Mouse (Mus musculus) left cerebral cortex, postnatal 10 days (tissue): ENCODE results near the gene Rrp7a. TPM values are rescaled to one million over a fixed set of nuclear protein-coding genes. Genes with fewer than 3 reads are reported as not detected.

ENCODE experiments used
- DNase-seq, 2 experiments: peaks; one replicate each; pipeline ENCODE4 v3.0.0; 2021 to 2022; ENCODE audit warnings: low spot score in 2 of 2, mixed read lengths in 1 of 2; ENCODE audit errors: extremely low spot score in 1 of 2
- intact Hi-C: fragments of 180-260 bp; cut with DNase I; formaldehyde crosslinking; loops from one replicate; pipeline ENCODE4 v1.15.1; 2025
- total RNA-seq, 2 experiments: library from RNA; stranded (reverse); gene quantifications; 2 replicates each; pipeline ENCODE4 v1.2.3; 2021

Gene Rrp7a
- total RNA-seq = 100 to 1,000 TPM; 122 to 128 TPM

DNA sequence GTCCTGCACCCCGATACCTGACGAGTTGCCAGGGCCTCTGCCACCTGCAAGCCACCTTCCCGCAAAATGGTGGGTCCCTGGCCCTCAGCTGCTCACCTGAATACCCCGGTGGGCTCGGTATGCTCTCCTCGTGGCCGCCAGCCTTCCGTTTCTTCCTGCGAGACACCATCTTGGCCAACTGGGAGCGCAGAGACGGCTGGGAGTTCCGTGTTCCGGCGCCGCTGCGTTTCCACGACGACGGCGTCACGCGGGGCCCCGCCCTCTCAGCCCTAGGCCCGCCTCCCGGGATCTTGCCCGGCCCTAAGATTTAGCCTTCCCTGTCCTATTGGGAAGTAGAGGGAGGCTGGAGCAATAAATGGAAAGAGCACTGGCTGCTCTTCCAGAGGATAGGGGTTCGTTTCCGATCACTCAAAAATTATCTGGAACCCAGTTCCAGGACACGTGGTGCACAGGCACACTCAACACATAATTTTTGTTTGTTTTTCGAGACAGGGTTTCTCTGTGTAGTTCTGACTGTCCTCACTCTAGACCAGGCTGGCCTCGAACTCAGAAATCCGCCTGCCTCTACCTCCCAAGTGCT, at the start of gene Rrp7a:
TSS of gene Rrp7a (minus strand) at position 236 of the 580 bp plus-strand sequence.
- peak; percentile 89 to 95 for DNase-seq
- intact Hi-C loops = no loop called here

DNA sequence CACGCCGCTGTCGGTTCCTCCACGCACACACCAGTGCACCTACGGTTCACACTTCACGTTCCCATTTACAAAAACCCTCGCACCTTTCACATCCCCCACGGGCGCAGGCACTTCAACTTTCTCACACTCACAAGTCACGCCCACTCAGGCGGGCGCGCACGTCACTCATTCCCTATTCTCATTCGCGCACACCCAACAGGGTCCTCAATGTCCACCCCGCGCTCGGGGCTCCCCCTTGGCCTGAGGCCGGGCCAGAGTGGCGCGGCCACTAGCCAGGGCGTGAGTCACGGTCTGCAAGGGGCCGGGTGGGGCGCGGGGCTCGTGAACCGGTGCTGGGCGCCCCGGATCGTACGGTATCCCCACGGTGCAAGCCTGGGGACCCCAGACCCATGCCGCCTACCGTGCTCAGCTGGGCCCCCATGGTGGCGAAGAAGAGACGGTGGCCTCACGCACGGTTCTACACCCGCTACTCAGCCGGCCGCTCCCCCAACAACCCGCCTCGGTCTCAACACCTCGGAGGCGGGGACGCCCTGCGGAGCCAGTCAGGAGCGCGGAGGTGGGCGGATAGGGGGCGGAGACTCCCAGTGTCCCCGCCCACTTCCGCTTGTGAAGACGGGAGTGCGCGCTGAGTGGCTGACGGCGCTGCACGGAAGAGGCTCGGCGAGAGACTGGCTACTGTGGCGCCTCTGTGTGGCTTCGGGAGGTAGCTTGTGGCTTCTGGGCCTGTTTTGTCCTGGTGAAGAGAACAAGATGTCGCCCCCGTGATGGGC, 49.3 kb upstream of the Rrp7a start:
- peak; percentile 94 to 98 for DNase-seq
- intact Hi-C loops = loop anchor here (5.0 kb wide), 2 partner anchors 35 to 345 kb away; no protein-coding TSS in a partner anchor

DNA sequence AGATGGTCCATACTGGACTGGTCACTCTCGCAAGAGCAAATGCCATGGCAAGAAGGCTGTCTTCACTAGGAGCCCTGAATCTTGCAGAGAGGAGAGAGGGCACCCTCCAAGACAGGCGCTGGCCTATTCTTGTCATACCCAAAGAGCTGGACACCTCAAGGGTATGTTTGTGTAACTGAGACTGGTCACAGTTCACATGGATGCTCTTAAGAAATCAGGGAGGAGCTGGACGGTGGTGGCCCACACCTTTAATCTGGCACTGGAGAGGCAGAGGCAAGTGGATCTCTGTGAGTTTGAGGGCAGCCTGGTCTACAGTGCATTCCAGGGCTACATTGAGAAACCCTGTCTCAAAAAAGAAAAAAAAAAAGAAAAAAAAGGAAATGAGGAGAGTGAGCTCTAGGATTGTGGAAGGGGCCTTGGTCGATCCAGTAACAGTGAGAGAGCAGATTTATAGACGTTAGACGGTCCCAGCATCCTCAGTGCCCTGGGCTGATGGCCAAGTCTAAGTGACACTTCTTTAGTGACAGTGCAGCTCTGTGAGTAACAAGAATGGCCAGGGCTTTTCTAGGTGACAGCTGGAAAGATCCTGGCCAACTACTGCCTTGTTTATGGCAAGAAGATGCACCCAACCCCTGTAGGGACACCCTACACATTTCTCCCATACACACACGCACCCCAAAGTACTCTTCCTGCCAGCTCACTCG, 48.5 kb upstream of the Rrp7a start:
- intact Hi-C loops = loop anchor here (5.0 kb wide), 2 partner anchors 36 to 346 kb away; no protein-coding TSS in a partner anchor
- DNase-seq = no peak

DNA sequence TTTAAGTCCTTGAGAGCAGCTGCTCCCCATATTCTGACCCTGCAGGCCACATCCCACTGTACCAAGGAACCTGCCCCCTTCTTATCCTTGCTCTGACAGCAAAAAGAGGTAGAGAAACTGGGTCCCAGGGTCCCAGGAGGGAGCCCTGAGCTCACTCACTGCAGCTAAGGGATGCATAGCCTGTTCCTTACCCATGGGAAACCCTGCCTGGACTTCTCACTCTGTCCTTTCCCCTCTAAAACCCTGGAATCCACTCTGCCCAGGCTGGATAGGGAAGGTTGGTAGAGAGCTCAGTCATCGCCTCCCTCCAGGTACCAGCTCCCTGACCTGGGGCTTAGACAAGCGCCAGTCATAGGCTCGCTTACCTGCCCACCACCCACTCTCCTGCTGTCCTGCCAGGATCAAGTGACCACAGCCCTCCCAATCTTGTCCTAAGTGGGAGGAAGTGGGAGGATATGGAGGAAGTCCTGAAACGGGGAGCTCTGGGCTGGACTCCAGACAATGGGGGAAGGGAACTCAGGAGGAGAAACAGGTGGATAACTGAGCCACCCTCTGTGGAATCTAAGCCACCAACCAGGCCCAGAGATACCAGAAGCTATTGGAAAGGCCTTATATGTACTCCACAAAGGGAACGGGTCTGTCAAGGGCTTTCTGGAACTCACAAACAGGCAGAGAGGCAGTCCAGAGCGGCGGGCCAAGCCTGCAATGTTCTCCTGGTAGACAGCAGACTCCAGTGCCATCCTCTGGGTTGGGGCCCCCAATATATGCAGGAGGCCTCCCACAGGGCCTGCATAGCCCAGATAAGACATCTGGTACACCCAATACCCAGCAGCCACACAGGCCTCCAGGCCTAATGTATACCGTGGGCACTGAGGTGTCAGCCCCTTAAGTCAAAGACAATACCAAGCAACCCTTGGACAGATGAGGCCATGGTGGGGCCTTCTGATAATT, 47.4 kb upstream of the Rrp7a start:
- intact Hi-C loops = loop anchor here (5.0 kb wide), 2 partner anchors 37 to 347 kb away; no protein-coding TSS in a partner anchor

DNA sequence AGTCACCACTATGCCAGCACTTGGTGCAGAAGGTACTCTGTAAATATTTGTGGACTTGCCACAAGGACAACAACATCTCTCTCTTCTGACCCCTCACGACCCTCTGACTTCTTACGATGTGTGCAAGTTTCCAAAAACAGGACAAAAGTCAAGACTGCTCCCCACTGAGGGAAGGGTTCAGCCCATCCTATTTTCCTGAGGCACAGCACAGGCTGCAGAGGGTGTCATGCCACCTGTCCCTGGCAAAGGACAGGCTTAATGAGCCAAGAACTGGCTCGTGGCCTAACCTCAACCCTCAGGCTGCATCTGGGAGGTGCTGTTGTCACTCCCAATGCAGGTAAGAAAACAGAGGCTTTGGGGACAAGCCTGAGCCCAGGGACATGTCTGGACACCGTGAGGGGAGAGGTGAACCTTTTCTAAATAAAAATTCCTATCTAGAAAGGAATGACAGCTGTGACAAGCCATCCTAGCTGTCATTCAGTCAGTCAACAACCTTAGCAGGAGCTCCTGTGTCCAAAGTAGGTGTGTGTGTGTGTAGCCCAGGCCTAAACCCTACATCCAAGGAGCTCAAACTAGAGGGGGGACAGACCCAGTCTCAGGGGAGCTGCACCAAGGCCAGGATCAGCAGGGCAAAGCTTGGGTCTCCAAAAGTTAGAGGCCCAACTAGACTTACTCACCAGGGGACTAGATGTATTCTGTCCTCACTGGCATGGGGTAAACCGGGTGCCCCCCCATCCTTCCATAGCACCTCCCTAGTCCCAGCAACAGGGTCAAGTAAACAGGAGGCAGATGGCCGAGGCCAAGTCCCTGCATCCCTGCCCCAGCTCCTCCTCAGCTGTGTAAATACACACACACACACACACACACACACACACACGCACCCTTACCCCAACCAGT, 46.5 kb upstream of the Rrp7a start:
- intact Hi-C loops = no loop called here
- DNase-seq = peak in 1 of 2 experiments; percentile 70

More for the DNA sequence above, 47.4 kb upstream of the Rrp7a start:
- DNase-seq = no peak

DNA sequence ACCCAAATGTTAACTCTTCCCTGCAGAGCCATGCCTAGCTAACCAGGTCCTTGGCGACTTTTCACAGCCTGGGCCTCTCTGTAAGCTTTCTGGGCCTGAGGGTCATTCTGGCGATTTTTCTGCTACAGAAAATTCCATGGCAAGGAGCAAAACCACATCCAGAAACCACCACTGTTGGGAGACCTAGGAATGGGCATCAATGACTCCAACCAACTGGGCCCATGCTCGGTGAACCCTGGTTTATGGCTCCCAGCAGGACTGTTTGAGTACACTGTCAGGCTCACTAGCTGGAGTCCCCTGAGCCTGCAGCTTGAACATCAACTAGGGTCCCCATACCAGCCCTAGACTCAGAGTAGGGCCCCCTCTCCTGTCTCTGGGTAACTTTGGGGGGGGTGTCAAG, 45.7 kb upstream of the Rrp7a start:
- intact Hi-C loops = no loop called here

DNA sequence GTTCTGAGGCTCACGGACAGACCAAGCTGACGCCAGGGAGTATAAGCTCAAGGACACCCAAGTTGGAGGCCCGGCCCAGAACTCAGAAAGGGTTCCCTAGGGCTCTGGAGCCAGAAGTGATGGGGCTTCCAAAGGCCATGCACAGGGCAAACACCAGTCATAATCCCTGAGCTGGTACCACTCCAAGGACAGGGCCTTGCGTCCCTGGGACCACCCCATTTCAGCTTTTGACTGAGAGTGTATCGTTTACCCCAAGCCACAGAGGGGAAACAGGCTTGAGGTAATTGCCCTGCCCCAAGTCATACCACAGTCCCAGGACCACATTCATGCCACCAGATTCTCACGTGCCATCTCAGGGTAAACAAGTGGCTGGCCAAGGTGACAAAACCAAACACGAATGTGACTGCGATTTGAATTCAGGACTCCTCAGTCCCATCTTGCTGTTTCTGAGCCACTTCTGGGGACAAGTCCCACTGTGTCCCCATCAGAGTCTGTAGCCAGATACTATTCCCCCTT, 45.0 kb upstream of the Rrp7a start:
- intact Hi-C loops = no loop called here

More for the DNA sequence above, 45.7 kb upstream of the Rrp7a start:
- no peak for DNase-seq

DNA sequence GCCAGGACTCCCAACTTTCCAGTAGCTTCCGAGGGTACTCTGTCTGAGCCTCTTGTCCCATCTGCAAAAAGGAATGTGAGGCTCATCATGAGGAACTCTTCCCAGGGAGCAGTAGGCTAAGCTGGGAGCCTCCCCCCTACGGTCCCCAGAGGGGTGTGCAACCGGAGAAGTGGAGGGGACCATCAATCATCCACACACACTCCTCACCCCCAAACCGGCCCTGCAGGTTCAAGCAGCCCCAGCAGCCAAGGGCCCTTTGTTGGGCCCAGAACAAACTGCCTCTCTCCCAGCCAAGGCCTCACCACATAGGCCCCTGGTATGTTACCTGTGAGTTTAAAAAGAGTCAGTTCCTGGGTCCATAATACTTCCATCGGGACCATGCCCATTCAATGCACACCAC, 44.5 kb upstream of the Rrp7a start:
- intact Hi-C loops = no loop called here

More for the DNA sequence above, 45.0 kb upstream of the Rrp7a start:
- no peak for DNase-seq

DNA sequence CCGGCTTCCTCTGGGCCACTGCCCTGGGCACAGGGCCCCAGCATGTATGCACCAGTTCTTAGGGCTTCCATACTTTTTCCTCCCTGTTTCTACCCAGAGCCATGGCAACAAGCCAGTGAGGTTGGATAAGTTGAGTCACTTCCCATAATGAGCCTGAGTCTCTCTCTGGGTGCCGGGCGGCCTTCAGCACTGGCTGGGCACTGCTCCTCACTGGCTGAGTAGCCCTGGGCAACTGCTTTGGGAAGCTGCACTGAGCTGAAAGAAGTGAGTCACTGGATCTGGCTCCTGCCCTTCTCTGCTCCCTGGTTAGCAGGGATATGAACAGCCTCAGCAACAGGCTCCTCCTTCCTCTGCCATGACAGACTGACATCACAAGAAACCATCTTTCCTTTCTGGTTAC, 44.0 kb upstream of the Rrp7a start:
- no peak for DNase-seq
- intact Hi-C loops = no loop called here

More for the DNA sequence above, 44.5 kb upstream of the Rrp7a start:
- no peak for DNase-seq

DNA sequence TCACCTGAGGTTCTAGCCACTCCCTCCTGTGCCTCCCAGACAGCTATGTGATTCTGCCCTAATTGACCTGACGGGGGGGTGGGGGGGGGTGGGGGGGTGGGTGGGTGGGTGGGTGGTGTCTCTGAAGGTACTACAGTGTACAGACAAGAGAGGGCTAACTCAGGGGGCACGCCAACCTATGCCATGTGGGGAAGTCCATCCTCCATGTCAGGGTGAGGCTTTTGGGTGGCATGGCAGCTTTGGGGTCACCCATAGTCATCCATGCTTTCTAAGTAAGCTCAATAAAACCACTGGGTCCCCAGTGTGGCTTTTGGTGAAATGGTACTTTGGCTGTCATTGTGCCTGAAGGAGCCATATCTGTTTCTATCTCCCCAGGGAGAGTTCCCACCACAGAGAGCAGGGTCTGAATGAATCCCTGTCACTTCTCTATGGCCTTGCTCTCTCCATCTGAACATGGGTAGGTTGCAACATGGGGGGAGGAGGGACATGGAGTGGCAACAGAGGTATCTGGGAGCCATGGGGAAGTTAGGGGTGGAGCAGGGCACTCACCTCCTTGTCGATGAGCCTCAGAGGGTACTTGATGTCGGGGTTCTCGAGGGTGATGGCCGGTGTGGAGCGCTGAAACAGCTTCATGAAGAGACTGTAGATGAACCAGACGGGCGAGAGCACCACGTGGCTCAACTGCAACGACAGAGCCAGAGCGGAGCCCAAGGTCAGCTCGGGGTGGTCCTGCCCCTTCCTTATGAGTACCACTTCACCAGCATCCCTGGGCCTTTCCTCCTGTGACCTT, 43.1 kb upstream of the Rrp7a start:
- DNase-seq = no peak
- intact Hi-C loops = no loop called here

DNA sequence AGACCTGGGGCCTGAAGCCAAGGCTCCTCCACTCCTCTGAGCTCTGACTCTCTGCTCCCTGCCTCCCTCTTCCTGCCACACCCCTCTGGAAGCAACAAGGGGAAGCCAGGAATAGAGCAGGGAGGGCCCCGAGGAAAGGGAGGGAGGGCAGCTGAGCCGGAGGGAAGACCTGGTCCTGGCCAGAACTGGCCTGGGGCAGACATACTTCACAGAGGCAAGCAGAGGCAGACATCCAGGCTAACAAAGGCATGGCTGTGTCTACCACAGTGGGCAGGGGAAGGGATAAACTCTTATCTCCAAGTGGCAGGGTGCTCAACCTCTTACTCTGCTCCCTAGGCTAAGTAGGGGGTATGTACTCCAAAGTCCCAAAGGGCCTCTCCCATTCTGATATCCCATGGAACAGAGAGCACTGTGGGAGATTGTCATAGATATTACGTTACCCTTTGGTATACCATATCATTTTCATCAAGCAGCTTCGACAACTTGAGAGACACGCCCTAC, 42.4 kb upstream of the Rrp7a start:
- DNase-seq = peak in 1 of 2 experiments; percentile 77
- intact Hi-C loops = no loop called here

DNA sequence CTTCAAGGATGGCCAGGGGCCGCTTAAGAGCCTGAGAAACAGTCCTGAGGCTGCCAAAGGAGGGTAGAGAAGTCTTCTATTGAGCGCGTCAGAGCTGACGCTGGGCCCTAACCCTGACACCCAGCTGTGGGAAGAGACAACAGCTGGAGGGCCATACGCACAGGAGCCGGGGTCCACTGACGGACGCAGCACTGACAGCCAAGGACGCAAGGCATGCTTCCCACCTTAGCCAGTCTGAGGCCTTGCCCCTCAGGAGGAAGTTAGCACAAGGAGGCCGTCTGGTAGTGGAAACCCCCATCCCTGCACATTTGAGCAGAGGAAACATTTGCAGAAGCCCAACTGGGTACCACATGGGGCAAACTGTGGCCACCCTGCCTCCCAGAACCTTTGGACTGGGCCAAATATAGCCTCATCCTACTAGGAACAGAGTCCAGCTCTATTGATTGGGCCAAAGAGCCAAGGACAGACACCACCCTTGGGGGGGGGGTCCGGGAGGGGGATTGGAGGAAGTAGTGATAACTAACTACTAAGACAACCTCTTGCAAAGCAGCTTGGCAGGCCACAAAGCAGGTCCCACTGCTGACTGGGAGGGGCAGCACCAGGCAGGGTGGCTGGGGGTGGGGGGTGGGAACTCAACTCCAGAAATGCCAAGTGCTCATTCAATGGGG, 40.4 kb upstream of the Rrp7a start:
- DNase-seq = no peak
- intact Hi-C loops = no loop called here

DNA sequence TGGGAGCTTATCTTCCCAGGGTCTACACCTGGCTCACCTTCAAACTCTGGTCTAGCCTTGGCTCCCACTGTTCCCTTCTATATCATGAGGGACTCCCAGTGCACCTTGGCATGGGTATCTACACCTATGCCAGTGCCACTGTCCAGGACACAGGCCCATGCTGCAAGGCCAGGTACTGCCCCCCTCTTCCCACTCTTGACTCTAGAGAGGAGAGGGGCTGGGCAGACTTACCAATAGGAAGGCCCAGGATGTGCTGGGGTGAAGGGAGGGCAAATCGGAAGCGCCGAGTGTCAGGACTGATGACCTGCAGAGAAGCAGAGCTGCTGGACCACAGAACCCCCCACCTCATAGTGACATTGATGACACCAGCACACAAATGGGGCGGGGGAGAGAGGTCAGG, 39.4 kb upstream of the Rrp7a start:
- intact Hi-C loops = no loop called here
- DNase-seq = no peak

DNA sequence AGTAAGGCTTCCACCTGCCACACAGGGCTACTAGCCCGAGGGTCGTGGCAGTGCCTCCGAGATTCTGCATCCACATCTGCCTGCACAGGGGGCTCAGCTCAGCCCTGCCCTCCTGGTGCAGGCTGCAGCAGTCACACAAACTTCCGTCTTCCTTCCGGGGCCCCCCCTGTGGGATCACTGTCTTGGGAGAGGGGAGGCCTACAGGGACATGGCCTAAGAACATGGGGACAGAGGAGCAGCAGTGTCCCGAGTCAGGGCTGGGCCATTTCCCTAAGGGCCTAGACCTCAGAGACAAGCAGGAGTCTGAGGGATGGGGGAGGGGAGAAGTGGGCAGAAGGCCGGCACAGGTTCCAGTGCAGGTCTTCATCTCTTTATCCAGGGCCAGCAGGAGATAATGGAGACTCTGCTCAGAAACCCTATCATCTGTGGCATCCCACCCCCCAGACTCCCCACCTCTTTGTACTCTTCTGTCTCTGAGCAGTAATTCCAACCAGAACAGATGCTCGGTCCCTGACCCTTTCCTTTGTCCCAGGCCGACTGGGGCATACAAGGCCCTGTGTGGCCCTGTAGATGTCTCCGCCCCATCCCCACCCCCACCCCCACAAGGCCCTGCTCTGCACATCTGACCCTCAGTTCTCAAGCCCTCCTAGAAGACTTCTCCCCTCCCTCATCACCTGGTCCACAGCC, 38.6 kb upstream of the Rrp7a start:
- DNase-seq = no peak
- intact Hi-C loops = no loop called here

DNA sequence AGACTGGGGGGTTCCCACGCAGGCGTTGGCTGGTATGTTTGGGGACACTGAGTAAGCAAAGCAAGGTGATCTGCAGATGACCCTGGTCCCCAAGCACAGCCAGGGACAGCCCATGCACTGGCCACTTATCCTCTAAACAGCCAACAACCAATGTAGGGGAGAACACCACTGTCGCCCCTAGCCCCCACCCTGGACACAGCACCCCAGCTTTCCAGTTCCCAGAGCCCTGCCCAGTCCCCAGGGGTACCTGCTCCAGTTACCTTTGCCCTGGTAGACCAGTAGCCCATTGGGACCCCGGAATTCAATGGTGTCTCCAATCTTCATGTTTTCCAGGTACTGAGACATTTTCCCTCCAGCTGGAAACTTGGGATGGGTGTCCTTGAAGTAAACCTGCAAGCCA, 38.0 kb upstream of the Rrp7a start:
- intact Hi-C loops = no loop called here
- no peak for DNase-seq

DNA sequence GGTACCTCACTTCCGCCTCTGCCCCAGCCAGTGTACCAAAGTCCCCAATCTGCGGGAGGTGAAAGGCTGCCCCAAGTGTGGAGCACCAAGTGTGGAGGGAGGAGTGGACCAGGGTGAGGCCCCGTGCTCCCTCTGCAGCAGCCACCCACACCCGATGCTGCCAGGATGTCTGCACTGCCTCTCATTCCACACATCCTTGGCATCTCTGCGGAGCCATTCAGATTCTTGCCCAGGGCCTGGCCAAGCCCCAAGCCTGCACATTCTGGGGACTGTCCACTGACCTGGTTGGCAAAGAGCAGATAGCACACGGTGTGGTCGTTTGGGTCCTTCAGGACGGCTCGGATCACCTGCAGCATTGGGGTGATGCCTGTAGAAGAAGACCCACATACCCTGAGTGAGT, 37.2 kb upstream of the Rrp7a start:
- no peak for DNase-seq
- intact Hi-C loops = no loop called here
